Mouse (Mus musculus) thymus, postnatal 4 days (tissue): ENCODE measurements around the gene Hdac9.

Source experiments
- DNase-seq: peaks from one replicate; pipeline ENCODE4 v3.0.0; 2021

Hdac9 gene

DNA sequence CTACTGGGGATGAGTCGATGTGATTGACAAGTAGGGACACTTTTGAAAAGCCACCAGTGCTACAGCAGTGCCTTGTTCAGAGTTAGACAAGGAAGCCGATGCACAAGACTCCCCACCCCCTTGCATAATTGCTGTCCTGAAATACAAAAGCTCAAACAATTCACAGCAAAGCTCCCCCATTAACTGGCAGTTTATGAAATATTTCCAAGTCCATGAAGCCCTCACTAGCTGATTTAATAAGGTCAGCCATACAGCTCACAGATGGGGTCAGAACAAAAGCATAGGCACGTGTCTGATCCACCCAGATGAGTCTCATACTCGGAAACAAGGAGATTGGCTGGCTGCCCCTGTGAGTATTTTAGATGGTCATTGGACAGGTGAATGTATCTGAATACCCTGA is 228.0 kb downstream of the Hdac9 start:
- no peak for DNase-seq

DNA sequence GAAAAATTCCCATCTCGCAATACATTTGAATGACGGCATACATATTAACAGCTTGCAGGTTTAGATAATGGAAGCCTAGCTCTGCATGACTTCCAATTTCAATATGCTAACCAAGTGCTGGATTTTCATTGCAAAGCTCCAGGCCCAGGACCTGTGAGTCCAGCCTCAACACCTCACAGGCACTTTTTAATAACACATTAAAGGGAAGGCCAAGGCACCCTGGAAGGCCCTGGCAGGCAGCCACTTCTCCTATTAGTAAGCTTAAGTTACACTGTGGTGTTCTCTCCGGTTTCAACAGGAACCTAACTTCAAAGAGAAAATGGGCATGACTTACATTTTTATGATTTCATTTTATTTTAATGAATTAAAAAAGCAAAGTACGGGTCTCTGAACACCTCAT is 233.5 kb downstream of the Hdac9 start:
- DNase-seq = no peak

DNA sequence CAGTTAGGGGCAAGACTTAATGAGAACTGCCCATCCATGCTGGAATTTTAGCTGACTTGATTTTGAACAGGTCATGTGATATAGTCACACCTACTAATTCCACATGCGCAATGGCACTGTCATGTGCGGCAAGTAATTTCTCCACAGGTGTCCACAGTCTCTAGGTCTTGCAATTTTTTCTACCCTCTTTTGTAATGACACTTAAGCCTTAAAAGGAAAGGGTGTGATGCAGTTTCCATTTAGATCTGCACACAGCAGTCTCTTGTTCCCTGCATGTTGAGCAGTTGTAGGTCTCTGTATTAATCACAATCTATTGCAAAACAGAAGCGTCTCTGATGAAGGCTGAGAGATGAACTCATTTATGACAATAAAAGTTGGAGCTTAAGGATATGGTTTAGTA is 234.2 kb downstream of the Hdac9 start:
- DNase-seq = no peak

DNA sequence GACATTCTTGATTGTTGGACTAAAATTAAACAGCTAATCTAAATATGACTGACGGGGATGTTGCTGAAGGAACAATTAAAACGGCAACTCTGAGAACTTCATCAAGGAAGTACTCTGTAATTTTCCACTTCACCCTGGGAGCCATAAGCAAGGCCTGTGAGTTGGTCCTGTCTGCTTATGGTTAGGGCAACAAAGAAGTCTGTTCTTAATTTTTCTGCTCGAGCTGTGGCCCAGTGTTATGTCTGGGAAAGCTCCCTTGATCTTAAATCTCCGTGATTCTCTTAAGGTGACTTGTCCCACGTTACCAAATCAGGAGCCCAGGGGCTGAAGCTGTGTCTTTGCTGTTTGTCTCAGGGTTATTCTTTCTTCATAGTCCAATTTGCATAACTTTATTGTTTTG is 236.3 kb downstream of the Hdac9 start:
- no peak for DNase-seq

DNA sequence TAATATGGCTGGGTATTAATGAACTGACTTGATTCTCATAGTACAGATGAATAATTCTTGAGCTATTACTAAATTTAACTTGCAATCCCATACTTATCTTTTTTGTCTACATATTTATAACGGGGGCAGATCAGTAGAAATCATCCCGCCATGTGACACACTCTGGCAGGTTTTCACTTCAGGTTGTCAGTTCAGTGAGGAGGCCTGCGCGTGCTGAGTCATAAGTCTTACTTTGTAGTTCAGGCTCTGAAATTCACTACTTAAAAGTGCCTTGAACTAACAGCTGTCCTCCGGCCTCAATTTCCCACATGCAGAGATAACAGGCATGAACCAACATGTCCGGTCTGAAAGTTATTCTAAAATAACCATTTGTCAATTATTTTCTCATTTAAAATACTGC is 239.8 kb downstream of the Hdac9 start:
- DNase-seq = no peak

DNA sequence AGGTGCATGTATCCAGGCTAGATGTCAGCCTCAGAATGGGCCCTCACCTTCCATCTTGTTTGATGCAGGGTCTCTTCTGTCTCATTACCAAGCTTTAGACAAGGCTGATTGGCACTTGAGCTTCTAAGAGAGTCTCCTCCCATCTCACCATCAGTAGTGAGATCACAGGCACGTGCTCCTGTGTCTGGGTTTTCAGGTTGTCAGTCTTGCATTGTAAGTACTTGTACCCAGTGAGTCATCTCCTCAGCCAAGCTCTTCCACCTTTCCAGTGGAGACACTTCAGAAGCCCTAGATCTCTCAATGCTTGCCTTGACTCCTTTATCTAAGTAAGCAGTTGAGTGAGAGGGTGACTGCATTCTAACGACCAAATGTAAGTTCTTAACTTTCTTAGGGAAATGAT is 242.7 kb downstream of the Hdac9 start:
- DNase-seq = no peak

DNA sequence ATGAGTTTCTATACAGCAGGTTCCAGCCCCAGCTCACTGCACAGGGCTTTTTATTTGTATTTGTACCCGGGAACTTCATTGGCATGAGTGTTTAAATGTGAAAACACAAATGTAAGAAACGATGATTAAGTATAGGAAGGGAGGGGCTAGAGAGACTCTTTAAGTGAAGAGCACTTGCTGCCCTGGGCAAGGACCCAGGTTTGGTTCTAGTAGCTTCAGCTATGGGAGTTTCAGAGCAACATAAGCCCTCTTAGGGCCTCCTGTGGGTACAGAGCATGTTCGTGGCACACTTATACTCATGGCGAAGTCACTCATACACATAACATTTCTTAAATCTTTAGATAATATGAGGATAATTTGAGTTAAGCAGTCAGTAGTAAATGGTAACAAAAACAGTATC is 243.4 kb downstream of the Hdac9 start:
- DNase-seq = no peak

DNA sequence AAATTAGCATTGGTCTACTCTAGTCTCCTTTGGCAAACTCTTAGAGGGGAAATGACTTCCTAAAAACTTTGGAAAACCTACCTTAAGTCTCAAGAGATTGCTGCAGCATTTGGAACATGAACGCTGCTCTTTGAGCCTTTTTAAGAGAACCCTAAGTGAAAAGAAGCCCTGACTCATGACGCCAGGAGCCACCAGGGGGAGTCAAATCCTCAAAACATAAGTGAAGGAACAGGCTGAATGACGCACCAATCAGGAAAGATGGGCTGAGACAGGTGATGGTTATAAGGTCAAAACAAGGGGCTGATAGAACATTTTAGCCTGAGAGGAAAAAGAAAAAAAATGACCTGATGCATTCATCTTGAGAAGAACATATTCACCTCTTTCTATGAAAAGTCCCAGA is 252.1 kb downstream of the Hdac9 start:
- DNase-seq = peak; percentile 80

DNA sequence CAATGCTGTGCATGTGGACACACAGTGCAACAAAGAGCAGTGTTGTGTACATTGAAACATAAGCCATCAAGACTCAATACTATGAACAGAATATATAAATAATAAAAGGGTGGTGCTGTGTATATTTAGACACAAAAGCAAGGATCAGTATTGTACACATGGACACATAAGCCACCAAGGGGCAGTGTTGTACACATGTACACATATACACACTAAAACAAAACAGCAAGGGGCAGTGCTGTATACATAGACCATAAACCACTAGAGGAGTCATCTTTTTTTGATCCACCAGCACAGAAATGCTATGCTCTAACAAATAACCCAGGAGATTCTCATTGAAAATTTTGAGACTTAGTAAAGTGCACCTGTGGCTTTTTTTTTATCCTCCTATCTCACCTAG is 255.5 kb downstream of the Hdac9 start:
- DNase-seq = no peak

DNA sequence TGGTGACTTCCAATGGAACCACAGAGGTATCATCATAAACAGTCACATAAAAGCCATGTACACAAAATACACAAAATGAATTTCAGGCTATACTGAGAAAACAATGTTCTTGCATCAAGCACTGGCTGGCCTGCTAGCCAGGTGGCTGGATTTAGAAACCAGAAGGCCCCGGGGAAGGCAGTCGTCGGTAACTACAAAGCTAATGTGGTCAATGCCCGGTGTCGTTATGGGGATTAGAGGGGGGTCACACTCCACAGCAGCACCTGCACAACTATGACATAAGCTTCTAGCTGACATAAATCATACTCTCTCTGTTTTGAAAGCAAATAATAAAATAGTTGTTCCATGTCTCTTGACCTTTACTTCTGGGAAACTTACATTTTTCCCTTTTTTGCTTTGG is 256.9 kb downstream of the Hdac9 start:
- peak; percentile 11 for DNase-seq

DNA sequence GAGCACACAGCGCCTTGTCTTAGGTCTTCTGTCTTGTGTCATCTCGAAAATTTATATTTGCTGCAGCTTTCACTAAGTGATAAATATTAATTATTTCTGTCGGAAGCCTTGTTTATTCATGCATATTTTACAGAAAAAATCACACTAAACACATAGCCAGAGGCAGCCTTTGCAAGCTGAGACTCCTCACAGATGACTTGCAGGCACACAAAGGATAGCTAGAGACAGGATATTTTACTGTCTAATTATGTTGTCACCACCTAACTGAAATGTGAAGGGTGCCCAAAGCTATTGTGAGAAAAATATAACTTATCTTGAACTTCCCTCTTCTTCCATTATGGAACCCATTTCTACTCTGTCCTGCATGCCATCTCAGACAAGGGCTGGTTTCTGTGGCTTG is 258.3 kb downstream of the Hdac9 start:
- no peak for DNase-seq

DNA sequence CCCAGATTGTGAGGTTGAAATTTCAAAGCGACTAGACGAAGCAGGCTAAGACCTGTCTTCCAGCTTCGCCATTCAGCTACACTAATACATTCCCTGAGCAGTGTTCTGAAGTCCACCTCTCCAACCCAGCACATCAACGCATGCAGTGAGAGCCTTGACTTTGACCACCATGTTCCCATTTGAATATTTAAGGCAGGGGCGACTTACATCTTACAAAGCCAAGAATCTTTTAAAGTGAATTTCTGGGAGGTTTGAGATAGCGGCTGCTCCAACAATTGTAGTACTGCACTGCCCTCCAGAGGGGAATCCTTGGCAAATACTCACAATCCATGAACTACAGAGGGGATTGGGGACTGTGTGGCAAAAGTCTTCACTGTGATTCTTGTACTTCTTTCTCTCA is 258.8 kb downstream of the Hdac9 start:
- no peak for DNase-seq

DNA sequence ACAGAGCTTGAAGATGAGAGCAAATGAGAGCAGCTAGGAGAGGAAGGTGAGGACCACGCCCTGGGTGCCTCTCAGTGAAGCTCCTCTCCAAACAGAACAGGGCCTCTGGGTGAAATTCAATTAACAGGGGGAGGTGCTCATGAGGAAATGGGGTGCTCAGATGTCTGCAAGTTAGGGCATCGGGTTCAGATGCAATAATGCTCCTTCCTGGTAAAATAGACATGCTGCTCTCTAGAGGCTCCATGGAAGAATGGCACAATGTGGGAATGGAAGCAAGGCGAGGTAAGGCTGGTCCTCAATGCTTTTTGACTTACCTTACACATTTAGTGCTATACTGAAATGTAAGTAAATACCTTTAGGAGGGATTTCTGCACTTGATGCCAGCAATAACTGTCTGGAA is 263.3 kb downstream of the Hdac9 start:
- no peak for DNase-seq

DNA sequence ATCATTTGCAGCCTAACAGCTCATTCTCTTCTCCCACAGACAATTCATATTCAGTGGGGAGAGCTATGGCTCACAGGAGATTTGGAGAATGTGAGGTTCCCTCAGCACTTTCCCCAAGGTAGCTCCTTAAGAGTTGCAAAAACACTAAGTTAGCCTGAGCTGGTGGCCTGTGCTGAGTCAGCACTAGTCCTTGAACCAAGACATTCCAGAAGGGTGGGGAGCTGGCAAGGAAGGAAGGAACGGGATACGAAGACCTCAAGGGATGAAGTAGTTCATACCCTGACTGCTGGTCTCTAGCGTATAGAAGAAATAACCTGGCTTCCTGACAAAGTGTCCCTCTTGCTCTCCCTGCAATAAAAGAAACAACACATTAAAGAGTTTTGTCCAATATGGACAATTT is 268.1 kb downstream of the Hdac9 start:
- DNase-seq = no peak

DNA sequence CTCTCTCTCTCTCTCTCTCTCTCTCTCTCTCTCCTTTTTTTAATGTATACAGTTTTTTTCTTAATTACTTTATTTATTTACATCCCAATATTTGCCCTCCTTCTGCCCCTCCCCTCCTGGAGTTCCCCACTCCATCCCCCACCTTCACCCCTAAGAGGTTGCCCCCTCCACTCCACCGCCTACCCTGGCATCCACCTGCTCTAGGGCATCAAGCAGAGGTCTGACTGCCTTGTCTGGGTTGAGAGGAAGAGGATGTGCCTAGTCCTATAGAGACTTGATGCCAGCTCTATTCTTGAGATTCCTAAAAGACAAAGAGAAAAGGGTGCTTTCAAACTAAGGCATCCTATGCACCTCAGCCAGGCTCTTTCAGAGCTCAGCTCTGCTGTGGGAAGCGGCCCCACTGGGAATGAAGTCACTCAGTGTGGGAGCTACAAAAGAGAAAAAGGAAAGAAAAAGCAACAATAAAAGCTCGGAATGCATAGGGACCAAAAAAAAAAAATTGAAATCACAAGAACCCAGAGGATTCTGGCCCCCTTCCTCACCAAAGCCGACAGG is 275.1 kb downstream of the Hdac9 start:
- no peak for DNase-seq

DNA sequence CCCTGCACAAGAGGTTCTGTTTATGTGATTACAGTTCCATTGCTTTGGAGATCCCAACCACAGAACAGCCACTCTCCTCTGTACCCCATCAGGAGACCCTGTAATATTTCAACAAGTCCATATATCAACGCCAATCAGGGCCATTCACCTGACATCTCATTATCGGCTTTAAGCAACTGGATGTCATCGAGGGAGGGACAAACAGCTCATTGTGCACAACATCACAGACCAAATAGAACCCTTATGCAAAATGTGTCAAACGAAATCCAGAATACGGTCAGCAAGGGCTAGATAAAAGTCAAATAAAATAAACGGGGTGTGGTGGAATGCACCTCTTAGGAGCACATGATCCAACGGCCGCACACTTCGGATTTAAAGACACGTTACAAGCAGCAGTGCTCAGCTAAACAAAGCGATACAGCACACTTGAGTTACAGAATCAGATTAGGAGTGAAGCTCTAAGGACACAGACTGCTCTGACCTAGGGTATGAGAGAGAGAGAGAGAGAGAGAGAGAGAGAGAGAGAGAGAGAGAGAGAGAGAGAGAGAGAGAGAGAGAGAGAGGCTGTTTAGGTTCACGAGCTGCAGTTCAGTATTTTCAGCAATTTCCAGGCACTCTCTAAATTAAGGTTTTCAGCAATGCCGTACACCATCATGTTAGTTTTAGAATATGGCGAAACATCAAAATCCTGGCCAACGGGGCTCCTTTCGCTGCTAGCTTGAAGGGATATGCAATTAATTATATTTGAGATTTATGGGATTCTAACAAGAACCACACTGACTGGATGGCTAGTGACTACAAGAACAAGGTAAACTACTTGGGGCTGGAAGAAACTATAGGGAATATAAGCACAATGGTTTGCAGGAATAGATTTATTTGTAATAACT is 279.4 kb downstream of the Hdac9 start:
- DNase-seq = no peak

DNA sequence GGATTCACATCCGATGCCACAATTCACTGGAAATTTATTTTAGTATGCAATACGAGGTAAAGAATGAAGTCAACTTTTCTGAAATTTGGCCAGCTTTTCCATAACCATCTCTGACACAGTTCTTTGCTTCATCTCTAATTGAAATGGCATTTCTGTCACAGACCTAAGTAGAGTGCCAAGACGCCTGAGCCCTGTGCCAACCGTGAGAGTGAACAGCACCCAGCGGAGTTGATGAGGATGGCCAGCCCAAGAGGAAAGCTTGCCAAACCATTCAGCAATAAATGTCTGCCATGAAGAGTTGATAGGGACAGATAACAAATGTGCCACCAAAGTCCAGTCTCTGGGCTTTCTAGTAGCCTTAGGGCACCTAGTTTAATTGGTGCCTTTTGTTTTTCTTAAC is 297.8 kb downstream of the Hdac9 start:
- DNase-seq = no peak

DNA sequence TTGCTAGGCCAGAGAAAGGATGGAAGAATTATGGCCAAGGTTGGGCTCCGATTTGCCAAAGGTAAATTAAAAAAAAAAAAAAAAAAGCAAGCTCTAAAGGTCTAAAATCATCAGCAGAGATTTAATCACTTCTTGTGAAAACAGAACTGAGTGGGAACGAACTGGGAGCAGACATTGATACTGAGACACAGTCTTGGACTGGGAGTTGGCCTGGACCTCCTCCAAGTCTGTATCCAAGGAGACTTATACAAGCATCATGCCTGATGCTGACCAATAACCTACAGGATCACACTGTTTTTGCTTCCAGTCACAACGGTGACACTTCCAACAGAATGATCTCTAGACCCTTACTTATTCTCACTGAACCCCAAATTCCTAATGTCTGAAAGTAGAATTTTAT is 298.6 kb downstream of the Hdac9 start:
- DNase-seq = no peak

DNA sequence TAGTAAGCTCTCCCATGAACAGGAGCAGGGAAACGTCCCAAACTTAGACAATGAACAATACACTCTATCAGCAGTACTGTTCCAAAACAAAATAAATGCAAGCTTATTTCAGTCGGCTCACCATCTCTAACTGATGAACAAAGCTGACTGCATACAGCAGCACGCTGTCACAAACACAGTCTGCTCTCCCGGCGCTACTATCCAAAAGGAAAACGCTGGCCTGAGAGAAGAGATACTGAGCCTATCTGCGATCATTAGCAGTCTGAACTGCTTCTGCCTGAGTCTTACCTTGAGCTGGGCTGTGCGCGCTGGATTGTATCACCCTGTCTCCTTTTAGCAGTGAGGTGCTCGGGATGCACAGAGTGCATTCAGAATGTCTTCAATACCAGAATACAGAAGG is 299.1 kb downstream of the Hdac9 start:
- DNase-seq = no peak

DNA sequence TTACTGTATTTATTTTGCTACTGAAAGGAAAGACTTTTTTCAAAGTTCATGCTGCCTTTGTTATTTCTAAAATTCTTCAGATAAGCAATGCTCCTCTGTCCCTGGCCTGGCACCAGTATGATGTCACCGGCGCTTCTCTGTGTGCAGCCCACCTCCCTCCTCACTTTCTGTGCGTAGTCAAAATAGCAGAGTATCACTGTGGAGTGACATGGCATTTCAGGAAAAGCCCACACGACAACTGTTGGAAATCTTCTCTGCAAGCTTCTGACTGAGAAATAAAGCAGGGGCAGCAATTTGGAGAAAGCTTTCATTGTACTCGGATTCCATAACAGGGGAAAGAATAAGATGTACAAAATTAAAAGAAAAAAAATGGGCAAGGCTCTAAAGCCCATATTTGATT is 302.1 kb downstream of the Hdac9 start:
- DNase-seq = no peak

DNA sequence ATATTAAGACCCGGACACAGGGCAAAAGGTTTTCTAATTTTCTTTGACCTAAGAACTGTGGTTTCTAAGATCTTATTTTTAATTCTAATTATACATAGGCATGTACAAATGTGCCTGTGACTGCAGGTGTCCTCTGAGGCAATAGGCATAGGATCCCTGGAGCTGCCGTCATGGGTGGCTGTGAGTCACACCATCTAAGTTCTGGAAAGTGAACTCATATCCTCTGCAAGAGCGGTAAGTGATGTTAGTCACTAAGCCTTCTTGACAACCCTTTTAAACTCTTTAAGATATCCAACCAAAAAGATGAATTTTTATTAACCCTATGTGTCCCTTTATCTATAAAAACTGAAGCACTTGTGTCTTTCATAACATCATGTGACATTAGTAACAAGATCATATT is 304.4 kb downstream of the Hdac9 start:
- no peak for DNase-seq

DNA sequence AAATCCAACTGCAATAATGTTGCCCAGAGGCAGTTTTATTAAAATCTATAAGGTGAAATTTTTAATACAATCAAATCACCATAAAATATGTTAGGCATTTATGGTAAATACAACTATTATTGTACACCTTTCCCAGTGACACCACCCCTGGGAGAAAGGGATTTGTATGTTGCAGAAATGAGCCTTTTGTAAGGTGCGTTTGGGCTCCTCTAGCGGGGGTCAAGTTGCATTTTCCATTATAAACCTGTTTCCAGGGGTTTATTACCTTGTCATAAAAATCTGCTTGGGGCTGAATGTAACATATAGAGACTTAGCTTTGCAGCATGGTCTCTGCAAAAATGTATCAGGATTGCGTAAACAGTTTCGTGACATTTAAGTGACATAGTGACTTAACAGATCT is 312.4 kb downstream of the Hdac9 start:
- DNase-seq = no peak

DNA sequence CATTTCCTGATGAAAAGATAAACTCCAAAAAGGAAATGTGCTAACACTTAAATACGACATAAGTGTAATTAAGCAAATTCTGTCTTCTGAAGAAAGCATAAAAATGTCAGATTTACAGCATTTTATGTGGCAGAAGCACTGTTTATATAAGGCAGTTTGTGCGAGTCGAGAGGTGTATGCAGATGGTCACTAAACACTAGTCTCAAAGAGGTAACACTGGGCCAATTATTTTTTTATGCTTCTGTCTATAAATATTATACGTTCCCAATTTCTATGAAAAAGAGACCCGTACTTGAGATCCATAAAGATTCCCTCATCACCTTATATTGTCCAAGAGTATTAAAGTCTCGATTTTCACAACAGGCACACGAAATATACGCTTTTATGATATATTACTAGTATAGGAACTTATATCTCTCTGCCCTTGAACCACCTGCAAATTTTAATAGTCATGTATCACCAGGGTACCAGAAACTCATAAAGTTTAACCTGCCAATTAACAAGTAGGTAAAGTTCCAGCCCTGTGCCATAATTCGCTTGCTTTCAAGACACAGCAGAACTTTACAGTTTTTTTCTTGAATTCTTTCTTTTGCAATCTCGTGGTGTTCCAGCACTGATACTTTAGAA is 322.6 kb downstream of the Hdac9 start:
- DNase-seq = no peak

DNA sequence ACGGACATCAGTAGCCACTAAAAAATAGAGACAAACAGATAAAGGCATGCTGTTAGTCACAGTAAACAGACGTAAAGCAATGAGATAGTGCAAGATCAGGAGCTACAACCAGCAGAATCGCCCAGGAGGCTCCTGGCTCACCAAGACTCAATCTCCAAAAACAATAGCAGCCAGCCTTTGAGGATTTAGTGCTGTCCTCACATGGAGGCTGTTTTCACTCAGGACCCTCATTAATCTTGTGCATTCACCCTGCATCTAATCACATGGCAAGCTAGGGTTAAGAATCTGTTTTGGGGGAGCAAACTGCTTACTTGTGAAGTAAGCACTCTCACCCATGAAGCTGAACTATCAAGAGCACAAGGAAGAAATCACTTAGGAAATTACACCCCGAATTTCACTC is 329.7 kb downstream of the Hdac9 start:
- no peak for DNase-seq

DNA sequence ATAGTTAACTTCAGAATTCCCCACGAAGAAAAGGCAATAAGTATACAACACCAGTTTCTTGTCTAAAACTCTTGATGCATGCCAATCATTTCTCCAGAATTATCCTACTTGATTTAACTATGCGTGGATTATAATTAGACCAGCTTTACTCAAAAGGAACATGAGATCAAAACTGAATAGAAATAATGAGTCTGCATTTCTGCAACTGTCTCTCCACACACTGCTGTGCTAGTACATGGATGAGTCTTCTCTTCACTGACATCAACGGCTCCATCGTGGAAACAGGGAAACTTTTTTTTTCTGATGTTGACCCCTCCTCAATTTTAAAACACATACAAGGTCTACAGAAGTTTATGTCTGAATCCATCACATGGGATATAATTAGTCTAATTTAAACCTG is 334.4 kb downstream of the Hdac9 start:
- no peak for DNase-seq
